Mouse (Mus musculus) liver, embryonic 14.5 days (tissue): ENCODE data around the gene Kcnq5. TPM values are rescaled to one million over a fixed set of nuclear protein-coding genes. Genes with fewer than 3 reads are reported as not detected.
A peak's percentile ranks its signal among the peaks of the same experiment; 100 is the strongest.

ENCODE experiments used
- ATAC-seq: fragments of 200-750 bp; cut with Nextera tagmentation; 2 replicates; pipeline ENCODE4 v1.8.0; 2017; ENCODE audit warnings: moderate number of reproducible peaks, mild to moderate bottlenecking, moderate library complexity; ENCODE audit not compliant: insufficient read depth
- DNase-seq, 3 experiments: peaks; one replicate each; pipeline ENCODE4 v3.0.0-alpha.2; 2012 to 2013; ENCODE audit warnings: low read depth in 3 of 3, low spot score in 3 of 3
- H3K27ac ChIP-seq: fragments of 300-500 bp; sonication (generic); 2 replicates; pipeline ENCODE4 v1.5.1; 2014; ENCODE audit warnings: moderate library complexity, mild to moderate bottlenecking, control low read depth, inconsistent platforms
- H3K27me3 ChIP-seq: fragments of 300-500 bp; sonication (generic); 2 replicates; pipeline ENCODE4 v1.6.1; 2014; ENCODE audit warnings: mild to moderate bottlenecking, low read length, moderate library complexity; ENCODE audit not compliant: control insufficient read depth, insufficient read depth
- H3K36me3 ChIP-seq: fragments of 300-500 bp; sonication (generic); replicated peaks from 2 replicates; pipeline ENCODE4 v1.6.1; 2014; ENCODE audit warnings: low read depth; ENCODE audit not compliant: control insufficient read depth, insufficient read depth
- H3K4me1 ChIP-seq, 2 experiments: fragments of 200-500 bp in 1 of 2; fragments of 300-500 bp in 1 of 2; sonication (generic) in 1 of 2; replicated peaks; 2 replicates each; pipeline ENCODE4 v1.6.1; 2012 to 2014; ENCODE audit warnings: antibody characterized with exemption in 1 of 2, inconsistent platforms in 1 of 2, low read length in 1 of 2; ENCODE audit not compliant: control insufficient read depth in 2 of 2, insufficient read depth in 2 of 2
- H3K4me2 ChIP-seq: fragments of 300-500 bp; sonication (generic); 2 replicates; pipeline ENCODE4 v1.6.1; 2014; ENCODE audit warnings: low read depth, mild to moderate bottlenecking, control low read depth, moderate library complexity
- H3K4me3 ChIP-seq, 2 experiments: fragments of 200-500 bp in 1 of 2; fragments of 300-500 bp in 1 of 2; sonication (generic) in 1 of 2; 2 replicates each; pipeline ENCODE4 v1.5.1; 2012 to 2014; ENCODE audit warnings: low read depth in 2 of 2, low read length in 2 of 2, mild to moderate bottlenecking in 2 of 2, control low read depth in 1 of 2, inconsistent platforms in 1 of 2, moderate library complexity in 1 of 2; ENCODE audit not compliant: insufficient read depth in 1 of 2
- H3K9ac ChIP-seq: fragments of 300-500 bp; sonication (generic); replicated peaks from 2 replicates; pipeline ENCODE4 v1.6.1; 2014; ENCODE audit warnings: mild to moderate bottlenecking, control low read depth, moderate library complexity
- H3K9me3 ChIP-seq: fragments of 300-500 bp; sonication (generic); 2 replicates; pipeline ENCODE4 v1.6.1; 2016; ENCODE audit warnings: low read length, mixed read lengths; ENCODE audit not compliant: control insufficient read depth
- CTCF ChIP-seq: IDR thresholded peaks from 2 replicates; pipeline ENCODE4 v1.5.1; 2016; ENCODE audit warnings: antibody characterized with exemption, low read depth, control low read depth
- EP300 ChIP-seq: IDR thresholded peaks from 2 replicates; pipeline ENCODE4 v1.6.1; 2016; ENCODE audit warnings: antibody characterized with exemption, low read depth
- WGBS: fragments of 180-500 bp; shearing (Covaris S2); extraction: QIAGEN DNeasy Blood & Tissue Kit; methylation state at CpG from one replicate; pipeline ENCODE4 v1.1.7; 2014; ENCODE audit not compliant: insufficient replicate concordance; 5-methylcytosine and 5-hydroxymethylcytosine counted together
- polyA plus RNA-seq, 2 experiments: library from polyadenylated mRNA; depleted of rRNA in 1 of 2; stranded (reverse) in 1 of 2; unstranded in 1 of 2; fragments of >200 nt; fragmentation: Nextera tagmentation in 1 of 2; extraction: Ambion mirVana in 1 of 2; gene quantifications; 2 replicates each; pipeline versions ENCODE4 v1.2.1 to v1.2.3; 2012 to 2014

The Kcnq5 gene
- polyA plus RNA-seq, 2 experiments: 0.11 TPM; not detected in 1

DNA sequence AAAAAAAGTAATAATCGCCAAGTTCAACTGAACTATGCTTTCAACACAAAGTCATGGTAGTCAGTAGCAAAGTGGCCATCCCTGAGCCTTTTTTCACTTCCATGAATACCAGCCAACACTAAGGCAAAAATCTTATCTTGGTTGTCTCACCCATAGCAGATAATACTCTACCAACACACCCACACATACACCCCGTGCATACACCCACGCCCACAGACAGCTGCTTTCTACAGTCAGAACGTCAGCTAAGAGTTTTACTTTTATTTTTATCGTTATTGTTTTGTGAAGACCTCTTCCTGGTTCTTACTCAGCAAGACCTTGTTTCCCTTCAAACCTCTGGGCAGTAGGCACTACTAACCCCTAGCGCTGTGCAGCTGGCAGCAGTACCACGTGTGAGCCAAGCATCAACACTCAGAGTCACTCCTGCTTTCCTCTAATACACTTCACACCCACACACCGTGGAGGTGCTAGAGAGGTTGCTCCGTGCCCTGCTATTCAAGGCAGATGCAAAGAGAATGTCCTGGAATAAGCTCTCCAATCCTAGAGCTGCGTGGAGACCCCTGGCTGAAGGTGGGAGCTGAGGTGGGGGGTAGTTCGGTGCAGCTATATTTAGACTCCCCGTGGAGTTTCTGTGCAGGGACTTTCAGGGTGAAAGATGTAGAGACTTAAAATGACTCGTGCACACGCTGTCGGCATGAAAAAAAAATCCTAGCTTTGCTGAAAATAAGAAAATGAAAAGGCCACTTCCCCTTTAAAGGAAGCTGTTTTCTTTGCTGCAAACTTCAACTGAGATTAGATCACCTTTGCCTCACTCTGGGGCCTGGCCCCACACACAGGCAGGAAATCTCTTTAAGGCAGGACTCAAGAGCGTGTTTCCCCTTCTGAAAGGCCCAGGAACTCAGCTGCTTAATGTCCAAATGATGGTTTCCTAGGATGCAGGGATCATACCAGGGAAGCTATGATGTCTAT, 1.4 kb upstream of the Kcnq5 start:
- Histone ChIP-seq H3K4me3 (no peak overlapping the region), H3K36me3 (no peaks in the 10 kb centered on the region), H3K9me3 (no peaks in the 10 kb centered on the region), H3K4me2 (no peak overlapping the region), H3K9ac (no peak overlapping the region), H3K27me3 (peaks cover 19% of the 10 kb centered on the region), H3K4me1 (peaks cover 0 to 7% of the 10 kb centered on the region in 2 experiments; a peak in 1 of 4 replicates), H3K27ac (no peak overlapping the region)
- DNase-seq: no peak
- no peak for TF ChIP-seq CTCF
- TF ChIP-seq EP300: no peak
- WGBS: 12% methylated on average over 16 of the region's 16 CpGs
- no peak for ATAC-seq

DNA sequence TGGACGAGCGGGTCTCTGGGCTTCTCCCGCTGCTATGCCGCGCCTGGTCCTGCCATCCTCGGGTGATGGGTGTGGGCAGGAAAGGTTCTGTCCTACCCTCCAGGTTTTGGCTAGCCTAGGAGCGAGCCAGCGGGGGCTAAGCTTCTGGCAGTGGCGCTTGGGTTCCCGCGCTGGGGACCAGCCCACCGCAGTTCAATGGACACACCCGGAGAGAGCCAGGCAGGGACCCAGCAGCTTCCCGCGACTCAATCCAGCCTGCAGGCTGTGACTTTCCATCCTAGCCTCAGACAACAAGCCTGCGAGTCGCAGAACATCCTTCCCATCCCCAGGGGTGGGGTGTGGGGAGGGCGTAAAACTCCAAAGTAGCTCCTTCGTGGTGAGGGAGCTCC, 335 bp upstream of the Kcnq5 start:
- H3K4me1 ChIP-seq: peaks cover 0 to 7% of the 10 kb centered on the region in 2 experiments; a peak in 1 of 4 replicates
- peaks cover 19% of the 10 kb centered on the region for H3K27me3 ChIP-seq
- no peak for DNase-seq
- H3K4me3 ChIP-seq: peak overlapping the region in 1 of 2 experiments; percentile 53; a peak in 2 of 4 replicates
- ATAC-seq: 0 out of 2 replicates have a peak, but pooled peaks have one; percentile 23
- under 1% methylated on average over 19 of the region's 19 CpGs for WGBS
- no peak overlapping the region for H3K9ac ChIP-seq
- H3K36me3 ChIP-seq: no peaks in the 10 kb centered on the region
- H3K27ac ChIP-seq: no peak overlapping the region
- TF ChIP-seq CTCF: no peak
- TF ChIP-seq EP300: no peak
- H3K4me2 ChIP-seq: peak overlapping the region; percentile 56
- H3K9me3 ChIP-seq: no peaks in the 10 kb centered on the region

DNA sequence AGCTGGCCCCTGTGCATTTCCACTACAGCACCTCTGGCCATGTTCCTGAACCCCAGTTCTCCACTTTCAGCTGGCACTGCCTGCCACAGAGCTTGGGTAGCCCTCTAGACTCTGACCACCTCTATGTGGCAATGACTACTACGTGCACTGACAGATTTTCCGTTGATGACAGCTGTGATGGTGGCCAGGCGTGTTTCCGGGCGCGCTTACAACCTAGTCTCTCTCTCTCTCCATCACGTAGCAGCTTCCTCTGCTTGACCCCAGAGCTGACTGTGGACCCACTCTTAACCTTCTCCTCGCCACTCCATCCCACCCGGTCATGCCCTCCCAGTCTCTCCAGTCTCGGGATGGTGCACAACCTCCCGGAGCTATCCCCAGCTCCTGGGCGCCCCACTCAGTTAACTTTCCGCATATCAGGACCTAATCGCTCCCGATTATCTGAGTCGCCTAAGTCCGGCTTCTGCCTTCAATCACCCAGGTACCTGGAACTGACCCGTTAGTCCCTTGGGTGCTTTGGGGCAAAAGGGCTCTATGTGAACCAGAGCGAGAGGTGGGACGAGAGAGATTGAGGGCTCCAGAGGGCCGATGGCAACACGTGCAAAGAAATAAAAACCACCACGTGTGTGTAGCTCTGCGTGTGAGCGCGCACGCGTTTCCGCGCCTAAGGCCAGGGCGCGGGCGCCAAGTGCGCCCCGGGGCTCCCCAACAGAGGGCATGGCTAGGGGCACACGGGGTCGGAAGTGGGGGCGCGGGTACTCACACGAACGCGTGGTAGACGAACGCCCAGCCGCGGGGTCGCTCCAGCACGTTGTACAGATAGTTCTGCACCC, 1.1 kb downstream of the Kcnq5 start:
- WGBS: under 1% methylated on average over 48 of the region's 48 CpGs
- no peak for TF ChIP-seq EP300
- no peak for TF ChIP-seq CTCF
- DNase-seq (no peak), ATAC-seq (peak; percentile 52)
- Histone ChIP-seq H3K9ac (no peak overlapping the region), H3K36me3 (no peaks in the 10 kb centered on the region), H3K4me3 (peak overlapping the region; percentile 42 to 52), H3K9me3 (no peaks in the 10 kb centered on the region), H3K27ac (no peak overlapping the region), H3K4me2 (peak overlapping the region; percentile 56), H3K4me1 (peaks cover 0 to 7% of the 10 kb centered on the region in 2 experiments; a peak in 1 of 4 replicates), H3K27me3 (peaks cover 19% of the 10 kb centered on the region)

DNA sequence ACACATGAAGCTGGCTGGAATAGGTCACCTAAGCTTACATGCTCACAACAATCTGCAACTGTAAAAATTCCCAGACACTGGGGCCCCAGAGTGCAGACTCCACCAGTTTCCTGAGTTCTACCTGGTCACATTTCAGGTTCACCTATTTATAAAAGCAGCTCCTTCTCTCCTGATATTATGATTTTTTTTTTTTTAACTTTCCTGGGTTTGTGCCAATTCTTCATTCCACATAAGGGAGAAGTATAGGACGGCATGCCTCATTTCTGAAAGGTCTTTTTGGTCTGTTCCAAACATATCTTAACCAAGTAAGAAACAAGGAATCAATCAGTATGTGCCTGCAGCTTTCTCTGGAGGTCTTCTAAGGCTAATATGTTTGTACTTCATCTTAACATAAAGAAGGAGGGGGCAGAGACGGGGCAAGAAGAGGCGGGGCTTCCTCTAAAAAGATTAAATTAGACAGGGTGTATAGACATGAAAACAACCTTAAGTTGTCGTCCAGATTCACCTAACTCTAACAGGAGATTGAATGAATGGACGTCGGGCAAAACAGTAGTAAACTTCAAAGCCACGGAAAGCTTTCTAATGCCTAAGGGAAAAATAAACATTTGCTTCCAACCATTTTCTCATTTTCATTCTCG, 2.0 kb downstream of the Kcnq5 start:
- H3K36me3 ChIP-seq: no peaks in the 10 kb centered on the region
- no peak overlapping the region for H3K4me3 ChIP-seq
- no peak for ATAC-seq
- no peak for DNase-seq
- no peak overlapping the region for H3K9ac ChIP-seq
- peaks cover 0 to 7% of the 10 kb centered on the region in 2 experiments; a peak in 1 of 4 replicates for H3K4me1 ChIP-seq
- no peak overlapping the region for H3K27ac ChIP-seq
- WGBS: 21% methylated on average over 8 of the region's 8 CpGs
- no peaks in the 10 kb centered on the region for H3K9me3 ChIP-seq
- TF ChIP-seq EP300 (no peak), CTCF (no peak)
- H3K27me3 ChIP-seq: peaks cover 19% of the 10 kb centered on the region
- no peak overlapping the region for H3K4me2 ChIP-seq
